Mouse (Mus musculus) cerebellum, adult 9-10 months (tissue): ENCODE measurements around the gene Gm21858.
"Not testable (repeated sequence)": the region's sequence is repeated elsewhere in the genome, so short reads cannot be mapped to it uniquely, and the experiment has no call there.

Source experiments
- DNase-seq: peaks from one replicate; pipeline ENCODE4 v3.0.0; 2022

The Gm21858 gene

DNA sequence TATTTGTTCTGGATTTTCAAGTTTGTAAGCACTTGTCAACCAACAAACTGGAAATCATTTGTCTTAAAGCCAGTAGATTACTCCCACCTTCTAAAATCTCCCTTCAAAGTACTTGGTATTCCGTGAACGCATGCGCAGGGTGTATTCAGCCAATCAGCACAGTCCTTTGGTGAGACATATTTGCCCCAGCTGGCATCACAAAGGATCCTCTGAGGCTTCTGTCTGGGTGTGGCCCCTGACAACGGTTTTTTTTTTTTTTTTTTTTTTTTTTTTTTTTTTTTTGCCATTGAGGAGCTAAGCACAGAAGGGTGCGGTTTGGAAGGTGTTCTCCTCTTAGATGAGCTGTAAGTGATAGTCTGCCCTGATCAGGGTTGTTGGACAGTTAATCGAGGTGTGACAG lies at the start of gene Gm21858:
Gene Gm21858, plus strand, starts transcription at position 301 of the 400 bp plus-strand sequence.
- DNase-seq, result not testable (repeated sequence)
